Mouse (Mus musculus) testis, adult 2 months (tissue): ENCODE data around the gene Cdkl5.

Experiments
- CTCF ChIP-seq: fragments of 200-500 bp; IDR thresholded peaks from 2 replicates; pipeline ENCODE4 v1.5.1; 2012; ENCODE audit warnings: low read depth, mild to moderate bottlenecking, inconsistent platforms, low read length, moderate library complexity; ENCODE audit not compliant: control insufficient read depth, insufficient read depth, insufficient replicate concordance
- POLR2A ChIP-seq: fragments of 200-500 bp; IDR thresholded peaks from 2 replicates; pipeline ENCODE4 v1.6.1; 2012; ENCODE audit warnings: low read depth, mild to moderate bottlenecking, inconsistent platforms, low read length, moderate library complexity; ENCODE audit not compliant: control insufficient read depth

DNA sequence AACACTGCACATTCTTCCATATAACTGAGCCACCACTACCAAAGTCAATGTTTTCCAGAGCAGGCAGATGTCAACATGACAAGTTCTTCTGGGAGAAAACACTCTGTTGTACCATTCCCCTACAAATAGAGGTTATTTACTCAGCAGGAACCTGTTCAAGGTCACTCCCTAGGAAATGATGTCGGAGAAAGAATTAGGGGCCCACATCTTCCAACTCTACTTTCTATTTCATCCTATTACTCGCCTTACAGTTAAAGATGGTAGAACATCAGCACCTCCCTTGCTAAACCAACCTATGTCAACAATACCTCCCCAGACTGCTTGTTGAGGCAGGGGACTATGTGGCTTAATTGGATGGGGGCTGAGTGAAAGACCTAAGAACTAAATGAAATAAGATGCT lies 226.8 kb downstream of the Cdkl5 start, which contains the start of gene Rs1:
- TF ChIP-seq CTCF (no peak), POLR2A (no peak)
